Mouse (Mus musculus) frontal cortex, adult 2 months (tissue): ENCODE data around the gene Ift43. TPM values are rescaled to one million over a fixed set of nuclear protein-coding genes. Genes with fewer than 3 reads are reported as not detected.

Source experiments
- DNase-seq, 2 experiments: peaks; one replicate each; pipeline ENCODE4 v3.0.0; 2022; ENCODE audit warnings: low spot score in 1 of 2; ENCODE audit errors: extremely low spot score in 1 of 2
- polyA plus RNA-seq: library from polyadenylated mRNA; depleted of rRNA; stranded (reverse); fragments of >200 nt; gene quantifications from 2 replicates; pipeline ENCODE4 v1.2.3, GENCODE M21; 2012

Ift43 gene
- polyA plus RNA-seq, 1 experiment: 27.8 TPM

GRCm38 (mm10) chr12:86167075-86167474 is 84.7 kb downstream of the Ift43 start:
- DNase-seq: no peak

- DNase-seq: no peak
Measured at GRCm38 (mm10) chr12:86168712-86169111, 86.4 kb downstream of the Ift43 start.

- no peak for DNase-seq
Measured at GRCm38 (mm10) chr12:86169195-86169594, 86.9 kb downstream of the Ift43 start.

GRCm38 (mm10) chr12:86173314-86173713 is 91.0 kb downstream of the Ift43 start:
- no peak for DNase-seq

- DNase-seq: no peak
Measured at GRCm38 (mm10) chr12:86174369-86174768, 92.0 kb downstream of the Ift43 start.

GRCm38 (mm10) chr12:86175476-86175942 is 93.2 kb downstream of the Ift43 start:
- no peak for DNase-seq

- no peak for DNase-seq
Measured at GRCm38 (mm10) chr12:86176675-86177339, 94.5 kb downstream of the Ift43 start.

- peak in 1 of 2 experiments; percentile 39 for DNase-seq
Measured at GRCm38 (mm10) chr12:86179266-86179665, 96.9 kb downstream of the Ift43 start.

- no peak for DNase-seq
Measured at GRCm38 (mm10) chr12:86181320-86181751, 99.0 kb downstream of the Ift43 start.

- no peak for DNase-seq
Measured at GRCm38 (mm10) chr12:86181879-86182278, 99.5 kb downstream of the Ift43 start.

GRCm38 (mm10) chr12:86182414-86182813 is 100.1 kb downstream of the Ift43 start:
- no peak for DNase-seq

- peak in 1 of 2 experiments; percentile 60 for DNase-seq
Measured at GRCm38 (mm10) chr12:86188161-86188560, 105.8 kb downstream of the Ift43 start.

- peak; percentile 21 to 54 for DNase-seq
Measured at GRCm38 (mm10) chr12:86189601-86190323, 107.4 kb downstream of the Ift43 start.

- DNase-seq: no peak
Measured at GRCm38 (mm10) chr12:86192036-86192449, 109.7 kb downstream of the Ift43 start.

GRCm38 (mm10) chr12:86196944-86197343 is 114.6 kb downstream of the Ift43 start:
- no peak for DNase-seq

- DNase-seq: no peak
Measured at GRCm38 (mm10) chr12:86203443-86204057, 121.2 kb downstream of the Ift43 start.

- DNase-seq: no peak
Measured at GRCm38 (mm10) chr12:86211099-86211520, 128.8 kb downstream of the Ift43 start.
